In the genomic region with DNA sequence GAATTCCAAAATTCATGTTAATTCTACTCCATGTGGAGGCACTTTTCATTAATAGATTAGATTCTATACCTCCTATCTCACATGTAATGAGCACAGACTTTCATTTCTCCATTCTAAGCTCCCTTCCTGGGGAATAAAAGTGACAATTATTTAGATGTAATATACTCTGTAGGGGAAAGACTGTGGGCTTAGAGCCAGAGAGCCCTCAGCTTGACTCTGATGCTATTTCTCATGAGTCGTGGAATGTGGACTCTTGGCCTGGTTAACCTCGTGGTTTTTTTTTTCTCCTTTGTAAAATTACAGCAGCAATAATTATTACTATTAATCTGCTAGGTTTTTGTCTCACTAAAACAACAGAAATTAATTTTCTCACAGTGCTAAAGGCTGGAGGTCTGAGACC, we compare ENCODE assay signal across 22 mouse cellular contexts.
A peak's percentile ranks its signal among the peaks of the same experiment; 100 is the strongest.
DNase-seq lines count a peak whose midpoint lies in the region; ATAC-seq and TF ChIP-seq lines count a peak whose summit lies in the region.
"Had no signal": no experiment of that assay in that cellular context is flagged by ENCODE, and none has a peak within 500 bp of the region (broad histone marks: within the 10 kb centered on the region; RNA-seq: fewer than 3 reads in every experiment).

No protein-coding gene starts in this region.

- no peak for TF ChIP-seq CTCF in kidney, postnatal 0 days (IDR thresholded peaks at IDR 0.05; ENCODE audit: low read depth)
- no peak for TF ChIP-seq CTCF in lung, embryonic 14.5 days (IDR thresholded peaks at IDR 0.05; ENCODE audit: low read depth)

- H3K27ac ChIP-seq in kidney, postnatal 0 days, result no peak overlapping the region
- no peak overlapping the region for H3K27ac ChIP-seq in lung, embryonic 14.5 days (ENCODE audit: low read depth)
- H3K27ac ChIP-seq: embryonic facial prominence, embryonic 13.5 days; embryonic facial prominence, embryonic 15.5 days; forebrain, embryonic 10.5 days; forebrain, embryonic 12.5 days had no signal

- 52% methylated on average over 2 of the region's 2 CpGs for WGBS in kidney, postnatal 0 days
- 34% methylated on average over 2 of the region's 2 CpGs for WGBS in lung, embryonic 14.5 days

- H3K9me3 ChIP-seq in kidney, postnatal 0 days (replicated peaks; ENCODE audit: low read length), result no peaks in the 10 kb centered on the region
- H3K9me3 ChIP-seq in lung, embryonic 14.5 days (ENCODE audit: low read depth, low read length), result no peaks in the 10 kb centered on the region
- H3K9me3 ChIP-seq: embryonic facial prominence, embryonic 13.5 days; embryonic facial prominence, embryonic 15.5 days; forebrain, embryonic 10.5 days; forebrain, embryonic 12.5 days had no signal

- H3K9ac ChIP-seq in kidney, postnatal 0 days (ENCODE audit: low read depth, low read length), result no peak overlapping the region
- no peak overlapping the region for H3K9ac ChIP-seq in lung, embryonic 14.5 days
- H3K9ac ChIP-seq: embryonic facial prominence, embryonic 13.5 days; embryonic facial prominence, embryonic 15.5 days; forebrain, embryonic 12.5 days had no signal

- ATAC-seq in kidney, postnatal 0 days (replicated peaks; ENCODE audit: low FRiP score, low read depth), result no peak
- no peak for ATAC-seq in lung, embryonic 14.5 days (ENCODE audit: insufficient read depth)
- ATAC-seq: forebrain, embryonic 14.5 days had no signal

- DNase-seq in kidney, postnatal 0 days (ENCODE audit: low spot score), result peak; percentile 69
- DNase-seq in kidney, postnatal 25 days, result no peak
- peak; percentile 17 for DNase-seq in kidney, postnatal 14 days
- DNase-seq in kidney, adult 9 months, result no peak
- peak; percentile 33 for DNase-seq in lung, embryonic 14.5 days
- DNase-seq in lung, postnatal 36 days, result no peak
- DNase-seq: adrenal gland, adult 2 months; adrenal gland, postnatal 10 days; adrenal gland, postnatal 25 days; cerebellum, adult 11 months; cerebellum, adult 18-20 months; cerebellum, adult 8-10 months; cerebellum, adult 9-11 months; cerebellum, postnatal 14 days; cerebellum, postnatal 36 days; embryo, embryonic 11 days had no signal

- H3K36me3 ChIP-seq in kidney, postnatal 0 days (ENCODE audit: insufficient read depth, low read length), result no peaks in the 10 kb centered on the region
- H3K36me3 ChIP-seq in lung, embryonic 14.5 days (ENCODE audit: insufficient read depth), result no peaks in the 10 kb centered on the region
- H3K36me3 ChIP-seq: embryonic facial prominence, embryonic 13.5 days; embryonic facial prominence, embryonic 15.5 days; forebrain, embryonic 10.5 days; forebrain, embryonic 12.5 days had no signal

- H3K27me3 ChIP-seq in kidney, postnatal 0 days (ENCODE audit: insufficient read depth, low read length), result no peaks in the 10 kb centered on the region
- H3K27me3 ChIP-seq in lung, embryonic 14.5 days (ENCODE audit: insufficient read depth, low read length), result no peaks in the 10 kb centered on the region
- H3K27me3 ChIP-seq: embryonic facial prominence, embryonic 13.5 days; embryonic facial prominence, embryonic 15.5 days; forebrain, embryonic 12.5 days had no signal

- H3K4me2 ChIP-seq in kidney, postnatal 0 days (ENCODE audit: low read length), result no peak overlapping the region
- H3K4me2 ChIP-seq in lung, embryonic 14.5 days, result no peak overlapping the region
- H3K4me2 ChIP-seq: embryonic facial prominence, embryonic 13.5 days; embryonic facial prominence, embryonic 15.5 days; forebrain, embryonic 12.5 days had no signal

- no peak overlapping the region for H3K4me3 ChIP-seq in kidney, postnatal 0 days (replicated peaks; ENCODE audit: low read depth, low read length)
- no peak overlapping the region for H3K4me3 ChIP-seq in lung, embryonic 14.5 days (ENCODE audit: low read depth, low read length)
- H3K4me3 ChIP-seq: embryonic facial prominence, embryonic 13.5 days; embryonic facial prominence, embryonic 15.5 days; erythroblast, embryonic 14.5 days; forebrain, embryonic 10.5 days; forebrain, embryonic 12.5 days had no signal

- no peaks in the 10 kb centered on the region for H3K4me1 ChIP-seq in kidney, postnatal 0 days (replicated peaks; ENCODE audit: insufficient read depth, low read length)
- no peaks in the 10 kb centered on the region for H3K4me1 ChIP-seq in lung, embryonic 14.5 days (ENCODE audit: insufficient read depth)
- H3K4me1 ChIP-seq: embryonic facial prominence, embryonic 13.5 days; embryonic facial prominence, embryonic 15.5 days; forebrain, embryonic 10.5 days; forebrain, embryonic 12.5 days had no signal

Comparison
In these comparisons a context has a peak if more than half of its experiments do, and no peak if none do; other contexts are left out.
1. DNase-seq: peak in kidney, postnatal 0 days (single experiment), kidney, postnatal 14 days (single experiment) and lung, embryonic 14.5 days (single experiment); none in kidney, postnatal 25 days (0 of 2), kidney, adult 9 months (single experiment) and lung, postnatal 36 days (single experiment).